Mouse (Mus musculus): ENCODE data around the gene Abcc6. TPM values are rescaled to one million over a fixed set of nuclear protein-coding genes. Genes with fewer than 3 reads are reported as not detected.
A peak's percentile ranks its signal among the peaks of the same experiment; 100 is the strongest.

The Abcc6 gene
- polyA plus RNA-seq, 1 experiment from 2014 or later, result 0.11 TPM

- 13% methylated on average over 9 of the region's 9 CpGs for WGBS
- 0 out of 2 replicates have a peak, but pooled peaks cover 3% of the 10 kb centered on the region for H3K4me1 ChIP-seq (replicated peaks; ENCODE audit: control insufficient read depth, insufficient read depth, low read length)
- H3K4me3 ChIP-seq (ENCODE audit: low read depth, low read length), result no peak overlapping the region
- ATAC-seq (ENCODE audit: low FRiP score) (no peak), DNase-seq (ENCODE audit: low spot score) (peak; percentile 48)
- H3K27me3 ChIP-seq (ENCODE audit: control insufficient read depth, insufficient read depth, low read length), result no peaks in the 10 kb centered on the region
- H3K27ac ChIP-seq (ENCODE audit: low read depth, low read length), result no peak overlapping the region
- H3K9me3 ChIP-seq (ENCODE audit: control insufficient read depth, low read length), result no peaks in the 10 kb centered on the region
- H3K36me3 ChIP-seq (ENCODE audit: control insufficient read depth, insufficient read depth, low read length), result no peaks in the 10 kb centered on the region
- no peak overlapping the region for H3K9ac ChIP-seq (ENCODE audit: low read depth, low read length)
- H3K4me2 ChIP-seq (replicated peaks; ENCODE audit: low read depth, low read length), result no peak overlapping the region
Observed at GRCm38 (mm10) chr7:46013266-46014010, 16.7 kb downstream of the Abcc6 start.

- Histone ChIP-seq H3K36me3 (ENCODE audit: control insufficient read depth, insufficient read depth, low read length) (no peaks in the 10 kb centered on the region), H3K4me1 (replicated peaks; ENCODE audit: control insufficient read depth, insufficient read depth, low read length) (0 out of 2 replicates have a peak, but pooled peaks cover 3% of the 10 kb centered on the region), H3K27ac (ENCODE audit: low read depth, low read length) (no peak overlapping the region)
Observed at GRCm38 (mm10) chr7:46012121-46012520, 18.0 kb downstream of the Abcc6 start.

GRCm38 (mm10) chr7:46009578-46009977, 20.5 kb downstream of the Abcc6 start:
- H3K9ac ChIP-seq (ENCODE audit: low read depth, low read length), result no peak overlapping the region
- no peak overlapping the region for H3K4me3 ChIP-seq (ENCODE audit: low read depth, low read length)
- no peaks in the 10 kb centered on the region for H3K36me3 ChIP-seq (ENCODE audit: control insufficient read depth, insufficient read depth, low read length)
- 20% methylated on average over 5 of the region's 5 CpGs for WGBS
- H3K4me1 ChIP-seq (replicated peaks; ENCODE audit: control insufficient read depth, insufficient read depth, low read length), result 0 out of 2 replicates have a peak, but pooled peaks cover 3% of the 10 kb centered on the region
- no peaks in the 10 kb centered on the region for H3K9me3 ChIP-seq (ENCODE audit: control insufficient read depth, low read length)
- ATAC-seq (ENCODE audit: low FRiP score) (no peak; the same call in 1 of the 2 replicates), DNase-seq (ENCODE audit: low spot score) (peak; percentile 78)
- H3K27ac ChIP-seq (ENCODE audit: low read depth, low read length), result no peak overlapping the region
- H3K4me2 ChIP-seq (replicated peaks; ENCODE audit: low read depth, low read length), result no peak overlapping the region
- H3K27me3 ChIP-seq (ENCODE audit: control insufficient read depth, insufficient read depth, low read length), result no peaks in the 10 kb centered on the region

More at GRCm38 (mm10) chr7:46012121-46012520, 18.0 kb downstream of the Abcc6 start:
- Histone ChIP-seq H3K9ac (ENCODE audit: low read depth, low read length) (no peak overlapping the region), H3K9me3 (ENCODE audit: control insufficient read depth, low read length) (no peaks in the 10 kb centered on the region), H3K4me3 (ENCODE audit: low read depth, low read length) (no peak overlapping the region), H3K4me2 (replicated peaks; ENCODE audit: low read depth, low read length) (no peak overlapping the region), H3K27me3 (ENCODE audit: control insufficient read depth, insufficient read depth, low read length) (no peaks in the 10 kb centered on the region)
- DNase-seq (ENCODE audit: low spot score), result no peak
- no peak for ATAC-seq (ENCODE audit: low FRiP score)

- DNase-seq (ENCODE audit: low spot score) (no peak), ATAC-seq (ENCODE audit: low FRiP score) (no peak)
- Histone ChIP-seq H3K4me1 (replicated peaks; ENCODE audit: control insufficient read depth, insufficient read depth, low read length) (no peaks in the 10 kb centered on the region), H3K9ac (ENCODE audit: low read depth, low read length) (no peak overlapping the region), H3K36me3 (ENCODE audit: control insufficient read depth, insufficient read depth, low read length) (no peaks in the 10 kb centered on the region), H3K9me3 (ENCODE audit: control insufficient read depth, low read length) (no peaks in the 10 kb centered on the region), H3K4me2 (replicated peaks; ENCODE audit: low read depth, low read length) (no peak overlapping the region), H3K27ac (ENCODE audit: low read depth, low read length) (no peak overlapping the region), H3K27me3 (ENCODE audit: control insufficient read depth, insufficient read depth, low read length) (no peaks in the 10 kb centered on the region), H3K4me3 (ENCODE audit: low read depth, low read length) (no peak overlapping the region)
- WGBS, result 62% methylated on average over 4 of the region's 4 CpGs
Observed at GRCm38 (mm10) chr7:46002748-46003147, 27.4 kb downstream of the Abcc6 start.

GRCm38 (mm10) chr7:46000577-46000976, 29.5 kb downstream of the Abcc6 start:
- no peak for ATAC-seq (ENCODE audit: low FRiP score)
- no peak overlapping the region for H3K27ac ChIP-seq (ENCODE audit: low read depth, low read length)
- no peak overlapping the region for H3K9ac ChIP-seq (ENCODE audit: low read depth, low read length)
- DNase-seq (ENCODE audit: low spot score), result no peak
- H3K27me3 ChIP-seq (ENCODE audit: control insufficient read depth, insufficient read depth, low read length), result no peaks in the 10 kb centered on the region
- no peaks in the 10 kb centered on the region for H3K4me1 ChIP-seq (replicated peaks; ENCODE audit: control insufficient read depth, insufficient read depth, low read length)
- WGBS, result 89% methylated on average over 4 of the region's 4 CpGs
- H3K36me3 ChIP-seq (ENCODE audit: control insufficient read depth, insufficient read depth, low read length), result no peaks in the 10 kb centered on the region
- no peak overlapping the region for H3K4me3 ChIP-seq (ENCODE audit: low read depth, low read length)
- H3K9me3 ChIP-seq (ENCODE audit: control insufficient read depth, low read length), result no peaks in the 10 kb centered on the region
- no peak overlapping the region for H3K4me2 ChIP-seq (replicated peaks; ENCODE audit: low read depth, low read length)

- no peaks in the 10 kb centered on the region for H3K27me3 ChIP-seq (ENCODE audit: control insufficient read depth, insufficient read depth, low read length)
- no peak for DNase-seq (ENCODE audit: low spot score)
- H3K4me1 ChIP-seq (replicated peaks; ENCODE audit: control insufficient read depth, insufficient read depth, low read length), result no peaks in the 10 kb centered on the region
- no peaks in the 10 kb centered on the region for H3K9me3 ChIP-seq (ENCODE audit: control insufficient read depth, low read length)
- no peak for ATAC-seq (ENCODE audit: low FRiP score)
- H3K4me3 ChIP-seq (ENCODE audit: low read depth, low read length), result no peak overlapping the region
- H3K9ac ChIP-seq (ENCODE audit: low read depth, low read length), result no peak overlapping the region
- H3K27ac ChIP-seq (ENCODE audit: low read depth, low read length), result no peak overlapping the region
- no peaks in the 10 kb centered on the region for H3K36me3 ChIP-seq (ENCODE audit: control insufficient read depth, insufficient read depth, low read length)
- WGBS, result 91% methylated on average over 8 of the region's 8 CpGs
- no peak overlapping the region for H3K4me2 ChIP-seq (replicated peaks; ENCODE audit: low read depth, low read length)
Observed at GRCm38 (mm10) chr7:45992470-45992869, 37.6 kb downstream of the Abcc6 start.

- no peak overlapping the region for H3K27ac ChIP-seq (ENCODE audit: low read depth, low read length)
- whole genome bisulfite sequencing, result 84% methylated on average over 1 of the region's 1 CpGs
- H3K9ac ChIP-seq (ENCODE audit: low read depth, low read length), result no peak overlapping the region
- no peak for DNase-seq (ENCODE audit: low spot score)
- H3K4me2 ChIP-seq (replicated peaks; ENCODE audit: low read depth, low read length), result no peak overlapping the region
- no peaks in the 10 kb centered on the region for H3K9me3 ChIP-seq (ENCODE audit: control insufficient read depth, low read length)
- no peaks in the 10 kb centered on the region for H3K36me3 ChIP-seq (ENCODE audit: control insufficient read depth, insufficient read depth, low read length)
- no peak for ATAC-seq (ENCODE audit: low FRiP score)
- no peaks in the 10 kb centered on the region for H3K27me3 ChIP-seq (ENCODE audit: control insufficient read depth, insufficient read depth, low read length)
- H3K4me1 ChIP-seq (replicated peaks; ENCODE audit: control insufficient read depth, insufficient read depth, low read length), result no peaks in the 10 kb centered on the region
- H3K4me3 ChIP-seq (ENCODE audit: low read depth, low read length), result no peak overlapping the region
Observed at GRCm38 (mm10) chr7:45988344-45988743, 41.8 kb downstream of the Abcc6 start.

- Histone ChIP-seq H3K27me3 (ENCODE audit: control insufficient read depth, insufficient read depth, low read length) (no peaks in the 10 kb centered on the region), H3K4me1 (replicated peaks; ENCODE audit: control insufficient read depth, insufficient read depth, low read length) (no peaks in the 10 kb centered on the region), H3K4me2 (replicated peaks; ENCODE audit: low read depth, low read length) (no peak overlapping the region), H3K9me3 (ENCODE audit: control insufficient read depth, low read length) (no peaks in the 10 kb centered on the region), H3K4me3 (ENCODE audit: low read depth, low read length) (no peak overlapping the region), H3K27ac (ENCODE audit: low read depth, low read length) (no peak overlapping the region), H3K9ac (ENCODE audit: low read depth, low read length) (no peak overlapping the region), H3K36me3 (ENCODE audit: control insufficient read depth, insufficient read depth, low read length) (no peaks in the 10 kb centered on the region)
- 83% methylated on average over 3 of the region's 6 CpGs for WGBS
- DNase-seq (ENCODE audit: low spot score), result no peak
- ATAC-seq (ENCODE audit: low FRiP score), result no peak
Observed at GRCm38 (mm10) chr7:45986893-45987292, 43.2 kb downstream of the Abcc6 start.

GRCm38 (mm10) chr7:45981612-45982011, 48.5 kb downstream of the Abcc6 start:
- WGBS, result 83% methylated on average over 5 of the region's 5 CpGs
- Histone ChIP-seq H3K36me3 (ENCODE audit: control insufficient read depth, insufficient read depth, low read length) (no peaks in the 10 kb centered on the region), H3K9ac (ENCODE audit: low read depth, low read length) (no peak overlapping the region), H3K27ac (ENCODE audit: low read depth, low read length) (no peak overlapping the region), H3K9me3 (ENCODE audit: control insufficient read depth, low read length) (no peaks in the 10 kb centered on the region), H3K27me3 (ENCODE audit: control insufficient read depth, insufficient read depth, low read length) (no peaks in the 10 kb centered on the region), H3K4me1 (replicated peaks; ENCODE audit: control insufficient read depth, insufficient read depth, low read length) (no peaks in the 10 kb centered on the region), H3K4me3 (ENCODE audit: low read depth, low read length) (no peak overlapping the region), H3K4me2 (replicated peaks; ENCODE audit: low read depth, low read length) (no peak overlapping the region)
- ATAC-seq (ENCODE audit: low FRiP score) (no peak), DNase-seq (ENCODE audit: low spot score) (no peak)

Measured in hindbrain, embryonic 11.5 days (tissue).